Comparison of ENCODE assay signal across 28 mouse cellular contexts in the genomic region with DNA sequence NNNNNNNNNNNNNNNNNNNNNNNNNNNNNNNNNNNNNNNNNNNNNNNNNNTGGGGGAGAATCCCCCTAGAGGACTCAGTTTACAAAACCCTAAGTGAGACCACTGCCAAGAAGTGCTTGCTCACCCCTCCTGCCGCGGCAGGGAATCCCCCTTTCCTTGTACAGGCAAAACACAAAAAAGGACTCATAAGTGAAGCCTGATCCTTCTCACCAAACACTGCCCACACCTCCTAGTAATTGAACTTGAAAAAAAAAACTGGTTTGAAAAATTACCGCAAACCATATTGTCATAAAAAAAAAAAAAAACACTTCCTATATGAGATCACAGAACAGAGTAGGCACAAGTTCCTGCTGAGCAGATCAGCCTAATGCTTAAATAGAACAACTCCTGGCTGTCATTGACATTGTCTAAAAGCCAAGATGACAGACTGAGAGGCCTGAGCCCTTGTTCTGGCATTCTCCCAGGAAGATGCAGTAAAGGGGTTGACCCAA. TPM values are rescaled to one million over a fixed set of nuclear protein-coding genes. Genes with fewer than 3 reads are reported as not detected.
A peak's percentile ranks its signal among the peaks of the same experiment; 100 is the strongest.
DNase-seq lines count a peak whose midpoint lies in the region; ATAC-seq lines count a peak whose summit lies in the region.
"Had no signal": no experiment of that assay in that cellular context is flagged by ENCODE, and none has a peak within 500 bp of the region (broad histone marks: within the 10 kb centered on the region; RNA-seq: fewer than 3 reads in every experiment).

Gene Il2ra, plus strand, starts transcription at position 357 of the 491 bp plus-strand sequence.

- no peaks in the 10 kb centered on the region for H3K4me1 ChIP-seq in heart, embryonic 16.5 days (ENCODE audit: control insufficient read depth, insufficient read depth, low read length)
- peaks cover 2% of the 10 kb centered on the region for H3K4me1 ChIP-seq in brown adipose tissue, adult 24 weeks (ENCODE audit: control insufficient read depth, insufficient read depth, insufficient read length, low read length)
- H3K4me1 ChIP-seq in kidney, embryonic 16.5 days (ENCODE audit: insufficient read depth, low read length), result no peaks in the 10 kb centered on the region
- H3K4me1 ChIP-seq: embryonic facial prominence, embryonic 15.5 days; forebrain, embryonic 15.5 days; heart, embryonic 13.5 days had no signal

- H3K27me3 ChIP-seq in heart, embryonic 16.5 days (ENCODE audit: control insufficient read depth, insufficient read depth, low read length), result no peaks in the 10 kb centered on the region
- H3K27me3 ChIP-seq in kidney, embryonic 16.5 days (ENCODE audit: insufficient read depth, low read length), result no peaks in the 10 kb centered on the region
- H3K27me3 ChIP-seq: embryonic facial prominence, embryonic 15.5 days; forebrain, embryonic 15.5 days; heart, embryonic 13.5 days had no signal

- H3K36me3 ChIP-seq in heart, embryonic 16.5 days (ENCODE audit: control insufficient read depth, insufficient read depth), result no peaks in the 10 kb centered on the region
- no peaks in the 10 kb centered on the region for H3K36me3 ChIP-seq in kidney, embryonic 16.5 days (ENCODE audit: insufficient read depth, low read length)
- H3K36me3 ChIP-seq: embryonic facial prominence, embryonic 15.5 days; forebrain, embryonic 15.5 days; heart, embryonic 13.5 days had no signal

- H3K27ac ChIP-seq in heart, embryonic 16.5 days (ENCODE audit: low read length), result no peak within 1 kb of the TSS
- peak within 1 kb of the TSS; percentile 40 for H3K27ac ChIP-seq in brown adipose tissue, adult 24 weeks (replicated peaks; ENCODE audit: low read depth, low read length)
- H3K27ac ChIP-seq in kidney, embryonic 16.5 days (ENCODE audit: low read length), result no peak within 1 kb of the TSS
- H3K27ac ChIP-seq: embryonic facial prominence, embryonic 15.5 days; forebrain, embryonic 15.5 days; heart, embryonic 13.5 days; hindbrain, embryonic 14.5 days; kidney, postnatal 0 days had no signal

- H3K4me2 ChIP-seq in heart, embryonic 16.5 days (ENCODE audit: low read depth, low read length), result no peak within 1 kb of the TSS
- H3K4me2 ChIP-seq in kidney, embryonic 16.5 days (replicated peaks; ENCODE audit: low read depth, low read length), result no peak within 1 kb of the TSS
- H3K4me2 ChIP-seq: embryonic facial prominence, embryonic 15.5 days; forebrain, embryonic 15.5 days; heart, embryonic 13.5 days; hindbrain, embryonic 14.5 days; midbrain, embryonic 11.5 days had no signal

- no peaks in the 10 kb centered on the region for H3K9me3 ChIP-seq in heart, embryonic 16.5 days (replicated peaks; ENCODE audit: control insufficient read depth, low read length)
- H3K9me3 ChIP-seq in kidney, embryonic 16.5 days (ENCODE audit: low read length), result no peaks in the 10 kb centered on the region
- H3K9me3 ChIP-seq: embryonic facial prominence, embryonic 15.5 days; forebrain, embryonic 15.5 days; heart, embryonic 13.5 days had no signal

- peak within 1 kb of the TSS; percentile 22 for H3K4me3 ChIP-seq in heart, embryonic 16.5 days (ENCODE audit: low read length)
- H3K4me3 ChIP-seq in brown adipose tissue, adult 24 weeks (ENCODE audit: insufficient read depth, low read depth, low read length), result no peak within 1 kb of the TSS
- no peak within 1 kb of the TSS for H3K4me3 ChIP-seq in kidney, embryonic 16.5 days (ENCODE audit: low read length)
- H3K4me3 ChIP-seq: embryonic facial prominence, embryonic 15.5 days; forebrain, embryonic 15.5 days; heart, embryonic 13.5 days had no signal

- no peak for DNase-seq in heart, postnatal 14 days
- peak; percentile 51 for DNase-seq in thymus, postnatal 4 days
- no peak for DNase-seq in thymus, postnatal 36 days
- DNase-seq in lung, postnatal 4 days, result no peak
- DNase-seq: adrenal gland, postnatal 25 days; cerebellum, adult 11 months; cerebellum, adult 9-11 months; gastrocnemius, postnatal 25 days; heart, adult 18-20 months; heart, postnatal 4 days; kidney, adult 11 months; right cerebral cortex, postnatal 14 days; spleen, adult 18-20 months had no signal

- 88% methylated on average over 3 of the region's 3 CpGs for WGBS in heart, embryonic 16.5 days
- WGBS in kidney, embryonic 16.5 days, result 90% methylated on average over 3 of the region's 3 CpGs

- intact Hi-C loops in heart, postnatal 14 days (cut with DNase I), result no loop called here

- no peak for ATAC-seq in heart, embryonic 16.5 days (replicated peaks; ENCODE audit: extremely low read depth, insufficient read depth, low FRiP score)
- no peak for ATAC-seq in kidney, embryonic 16.5 days (ENCODE audit: low FRiP score, low TSS enrichment)
- no peak for ATAC-seq in frontal cortex, adult (ENCODE audit: low TSS enrichment)
- ATAC-seq: forebrain, embryonic 15.5 days had no signal

- H3K9ac ChIP-seq in heart, embryonic 16.5 days (ENCODE audit: low read length), result peak within 1 kb of the TSS; percentile 11; the same call in 1 of the 2 replicates
- no peak within 1 kb of the TSS for H3K9ac ChIP-seq in kidney, embryonic 16.5 days (replicated peaks; ENCODE audit: low read length)
- H3K9ac ChIP-seq: embryonic facial prominence, embryonic 15.5 days; forebrain, embryonic 15.5 days; heart, embryonic 13.5 days; hindbrain, embryonic 14.5 days had no signal

RNA-seq across cellular contexts. Expression of gene Il2ra, which starts in this region (rescaled TPM):
- 8.6 and 21.2 TPM in 2 replicates for polyA plus RNA-seq in heart, embryonic 16.5 days (2015; fragmentation: Nextera tagmentation; extraction: Ambion mirVana)
- total RNA-seq in heart, postnatal 14 days (2021), result 1 to 10 TPM in 1 of 2 experiments, under 1 TPM in 1; 0.69 to 1.3 TPM
- polyA plus RNA-seq in brown adipose tissue, adult 24 weeks (2012; ENCODE audit: insufficient read depth, insufficient read length, missing spikeins), result 0.32 and 2.0 TPM in 2 replicates
- not detected in 2 replicates for polyA plus RNA-seq in kidney, embryonic 16.5 days (2015; fragmentation: Nextera tagmentation; extraction: Ambion mirVana)
- total RNA-seq: common myeloid progenitor, adult 5-6 weeks; heart, postnatal 4 days; layer of hippocampus, postnatal 10 days had no signal
- polyA plus RNA-seq: embryonic facial prominence, embryonic 15.5 days; forebrain, embryonic 15.5 days; hindbrain, embryonic 14.5 days; kidney, postnatal 0 days; limb, embryonic 11.5 days; liver, embryonic 16.5 days; midbrain, embryonic 11.5 days; stomach, embryonic 14.5 days had no signal
